In the genomic region with DNA sequence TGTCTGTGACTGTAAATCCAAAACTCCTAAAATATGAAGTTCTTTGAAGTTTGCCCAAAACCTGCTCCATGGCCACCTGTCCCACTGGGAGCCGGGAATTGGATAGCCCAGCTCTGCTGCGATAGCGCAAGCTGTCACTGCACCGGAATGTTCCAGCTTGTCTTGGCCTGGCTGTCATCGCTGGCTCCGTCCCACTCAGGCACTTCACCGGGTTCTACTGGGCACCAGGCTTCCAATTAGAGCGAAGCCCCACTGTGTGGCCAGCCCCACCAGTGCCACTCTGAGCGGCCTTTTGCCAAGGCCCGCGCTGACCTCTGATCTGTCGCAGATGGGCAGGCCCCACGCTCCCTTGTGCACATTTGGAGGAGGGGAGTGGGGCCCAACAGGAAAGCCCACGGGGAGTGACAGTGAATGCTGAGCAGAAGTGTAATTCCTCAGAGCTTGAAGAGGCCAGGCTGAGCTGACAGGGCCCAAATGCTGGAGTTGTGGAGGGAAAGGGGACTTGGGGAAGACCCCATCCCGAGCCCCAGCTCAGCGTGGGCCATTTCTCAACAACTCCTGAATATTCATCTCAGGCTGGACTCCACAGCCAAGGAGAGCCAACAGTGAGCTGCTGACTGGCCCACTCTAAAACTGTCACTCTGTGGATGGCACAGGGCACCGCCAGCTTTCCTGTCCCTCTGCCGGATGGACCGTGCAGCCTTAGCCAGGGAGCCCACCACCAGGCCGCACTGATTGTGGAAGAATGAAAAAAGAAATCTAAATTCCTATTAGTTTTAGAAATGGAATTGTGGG, we compare ENCODE assay signal across 7 mouse cellular contexts.
DNase-seq lines count a peak whose midpoint lies in the region.

No protein-coding gene starts in this region.

- peak; percentile 99 for DNase-seq in cerebellum, adult 11-12 months
- peak; percentile 96 for DNase-seq in cerebellum, postnatal 25 days
- DNase-seq in gastrocnemius, postnatal 36 days, result peak; percentile 30 to 45
- peak; percentile 77 to 82 for DNase-seq in layer of hippocampus, adult 8-10 months (ENCODE audit: low spot score in 2 of 2)
- peak; percentile 82 to 85 for DNase-seq in right cerebral cortex, postnatal 10 days (ENCODE audit: low spot score in 2 of 2)
- DNase-seq in kidney, postnatal 36 days, result no peak
- DNase-seq in adrenal gland, adult 8-10 months, result no peak

- intact Hi-C loops in gastrocnemius, postnatal 36 days (cut with DNase I), result no loop called here

Comparison
In these comparisons a context has a peak if more than half of its experiments do, and no peak if none do; other contexts are left out.
1. DNase-seq: peak in cerebellum, adult 11-12 months (single experiment), cerebellum, postnatal 25 days (2 of 2), gastrocnemius, postnatal 36 days (2 of 2), layer of hippocampus, adult 8-10 months (2 of 2) and right cerebral cortex, postnatal 10 days (2 of 2); none in kidney, postnatal 36 days (0 of 2) and adrenal gland, adult 8-10 months (single experiment).